Mouse (Mus musculus) embryonic facial prominence, embryonic 11.5 days (tissue): ENCODE data around the gene Bmpr1b. TPM values are rescaled to one million over a fixed set of nuclear protein-coding genes. Genes with fewer than 3 reads are reported as not detected.

Source experiments
- ATAC-seq: fragments of 200-750 bp; cut with Nextera tagmentation; replicated peaks from 2 replicates; pipeline ENCODE4 v1.8.0; 2017; ENCODE audit warnings: low read depth; ENCODE audit not compliant: insufficient number of reproducible peaks, low FRiP score, low TSS enrichment
- DNase-seq: peaks from one replicate; pipeline ENCODE4 v3.0.0-alpha.2; 2015; ENCODE audit warnings: low spot score
- H3K27ac ChIP-seq: fragments of 300-500 bp; sonication (generic); replicated peaks from 2 replicates; pipeline ENCODE4 v1.5.1; 2014; ENCODE audit warnings: mild to moderate bottlenecking, low read depth, low read length, control low read depth
- H3K27me3 ChIP-seq: fragments of 300-500 bp; sonication (generic); 2 replicates; pipeline ENCODE4 v1.6.1; 2014; ENCODE audit warnings: mild to moderate bottlenecking, low read length, moderate library complexity, mixed read lengths; ENCODE audit not compliant: control insufficient read depth, insufficient read depth
- H3K36me3 ChIP-seq: fragments of 300-500 bp; sonication (generic); replicated peaks from 2 replicates; pipeline ENCODE4 v1.6.1; 2014; ENCODE audit warnings: low read depth, mild to moderate bottlenecking, low read length, moderate library complexity, mixed read lengths; ENCODE audit not compliant: control insufficient read depth, insufficient read depth
- H3K4me1 ChIP-seq: fragments of 300-500 bp; sonication (generic); 2 replicates; pipeline ENCODE4 v1.6.1; 2014; ENCODE audit warnings: low read length, mixed read lengths; ENCODE audit not compliant: control insufficient read depth, insufficient read depth
- H3K4me2 ChIP-seq: fragments of 300-500 bp; sonication (generic); 2 replicates; pipeline ENCODE4 v1.6.1; 2014; ENCODE audit warnings: low read depth, mild to moderate bottlenecking, control low read depth, low read length, moderate library complexity
- H3K4me3 ChIP-seq: fragments of 300-500 bp; sonication (generic); 2 replicates; pipeline ENCODE4 v1.5.1; 2014; ENCODE audit warnings: low read depth, low read length, control low read depth
- H3K9ac ChIP-seq: fragments of 300-500 bp; sonication (generic); replicated peaks from 2 replicates; pipeline ENCODE4 v1.6.1; 2014; ENCODE audit warnings: mild to moderate bottlenecking, control low read depth, low read length
- H3K9me3 ChIP-seq: fragments of 300-500 bp; sonication (generic); replicated peaks from 2 replicates; pipeline ENCODE4 v1.6.1; 2016; ENCODE audit warnings: mild to moderate bottlenecking, low read length, inconsistent platforms, mixed read lengths; ENCODE audit not compliant: control insufficient read depth
- WGBS: fragments of 180-500 bp; shearing (Covaris S2); extraction: QIAGEN DNeasy Blood & Tissue Kit; methylation state at CpG from one replicate; pipeline ENCODE4 v1.1.7; 2014; 5-methylcytosine and 5-hydroxymethylcytosine counted together
- polyA plus RNA-seq: library from polyadenylated mRNA; unstranded; fragments of >200 nt; fragmentation: Nextera tagmentation; extraction: Ambion mirVana; gene quantifications from 2 replicates; pipeline ENCODE4 v1.2.1, GENCODE M21; 2014

The Bmpr1b gene
- polyA plus RNA-seq, 1 experiment from 2014 or later, result 11.8 TPM

DNA sequence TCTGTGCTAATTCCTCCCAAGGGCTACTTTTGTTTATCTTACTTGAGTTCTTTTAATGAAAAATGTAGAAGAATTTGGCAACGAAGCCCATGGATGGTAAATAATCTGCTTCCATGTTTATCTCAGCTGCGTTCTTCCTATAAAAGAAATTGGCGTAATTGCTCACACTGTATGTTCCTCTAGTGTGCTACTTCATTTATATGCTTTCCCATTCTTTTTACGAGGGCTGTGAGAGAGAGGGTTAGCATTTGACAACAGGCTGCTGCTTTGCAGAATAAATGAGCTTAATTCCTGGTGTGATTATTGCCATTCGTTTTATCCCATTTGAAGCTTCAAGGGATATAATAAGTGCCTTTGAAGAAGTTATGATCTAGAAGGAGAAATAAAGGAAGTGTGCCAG lies 365.1 kb downstream of the Bmpr1b start:
- Histone ChIP-seq H3K36me3 (no peaks in the 10 kb centered on the region), H3K27ac (no peak overlapping the region), H3K9me3 (no peaks in the 10 kb centered on the region), H3K4me2 (no peak overlapping the region), H3K27me3 (no peaks in the 10 kb centered on the region), H3K4me3 (no peak overlapping the region), H3K9ac (no peak overlapping the region), H3K4me1 (no peaks in the 10 kb centered on the region)
- WGBS, result 89% methylated on average over 5 of the region's 5 CpGs
- ATAC-seq, result no peak
- DNase-seq, result no peak

DNA sequence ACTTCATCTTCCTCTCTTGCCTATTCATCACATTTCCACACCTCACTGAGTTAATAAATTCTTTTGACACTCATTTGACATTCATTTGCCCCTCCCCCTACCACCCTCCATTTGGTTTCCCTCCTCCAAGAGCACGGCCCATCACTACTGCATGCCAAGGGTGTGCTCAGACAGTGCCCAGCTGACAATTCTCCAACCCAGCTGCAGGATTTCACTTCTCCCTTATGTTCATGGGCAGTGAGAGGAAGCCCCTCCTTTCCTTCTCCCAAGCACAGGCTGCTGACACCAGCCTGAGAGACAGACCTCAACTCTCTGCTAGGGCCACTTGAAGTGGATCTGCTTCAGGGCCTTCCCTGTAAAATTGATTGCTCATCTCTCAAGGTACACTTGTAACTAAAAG lies 371.4 kb downstream of the Bmpr1b start:
- Histone ChIP-seq H3K9me3 (no peaks in the 10 kb centered on the region), H3K36me3 (no peaks in the 10 kb centered on the region), H3K4me1 (no peaks in the 10 kb centered on the region), H3K27ac (no peak overlapping the region), H3K9ac (no peak overlapping the region), H3K27me3 (no peaks in the 10 kb centered on the region), H3K4me3 (no peak overlapping the region), H3K4me2 (no peak overlapping the region)
- DNase-seq (no peak), ATAC-seq (no peak)
- 57% methylated on average over 1 of the region's 1 CpGs for WGBS

DNA sequence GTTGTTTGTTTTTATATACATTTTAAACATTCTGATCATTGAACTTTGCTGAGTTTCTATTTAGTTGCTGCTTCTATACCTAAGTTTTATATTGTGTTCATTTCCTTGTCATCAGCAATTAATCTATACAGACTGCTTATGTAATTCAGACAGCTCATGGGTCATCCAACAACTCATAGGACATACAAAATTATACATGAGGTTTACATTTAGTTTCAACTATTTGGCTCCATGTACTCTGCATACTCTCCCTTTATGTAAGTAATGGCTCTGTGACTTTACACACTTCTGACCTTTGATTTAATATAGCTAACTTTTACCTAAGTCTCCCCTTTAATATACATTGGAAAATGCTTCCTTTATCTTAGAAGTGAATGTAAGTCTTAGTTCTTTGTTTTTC lies 371.9 kb downstream of the Bmpr1b start:
- Histone ChIP-seq H3K9me3 (no peaks in the 10 kb centered on the region), H3K4me1 (no peaks in the 10 kb centered on the region), H3K27me3 (no peaks in the 10 kb centered on the region), H3K9ac (no peak overlapping the region), H3K4me3 (no peak overlapping the region), H3K4me2 (no peak overlapping the region), H3K36me3 (no peaks in the 10 kb centered on the region), H3K27ac (no peak overlapping the region)
- no peak for ATAC-seq
- no peak for DNase-seq

DNA sequence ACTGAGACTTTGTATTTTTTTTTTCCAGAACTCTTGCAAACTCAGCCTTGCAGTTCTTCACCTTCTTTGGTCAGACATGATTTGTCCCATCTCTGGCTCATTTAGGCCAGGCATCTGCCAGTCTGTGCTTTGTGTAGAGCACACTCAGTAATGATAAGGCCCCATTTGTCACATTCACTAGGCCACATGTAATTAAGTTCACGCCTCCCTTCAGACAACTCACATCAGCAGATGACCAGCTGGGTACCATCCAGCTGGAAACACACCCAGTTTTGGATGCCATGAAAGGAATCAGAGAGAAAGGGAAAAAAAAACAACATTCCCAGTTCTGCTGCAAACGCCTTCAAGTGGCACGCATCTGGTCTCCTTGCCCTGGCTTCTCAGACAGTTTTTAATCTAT lies 374.9 kb downstream of the Bmpr1b start:
- Histone ChIP-seq H3K27me3 (no peaks in the 10 kb centered on the region), H3K4me2 (no peak overlapping the region), H3K36me3 (no peaks in the 10 kb centered on the region), H3K4me1 (no peaks in the 10 kb centered on the region), H3K4me3 (no peak overlapping the region), H3K9ac (no peak overlapping the region), H3K9me3 (no peaks in the 10 kb centered on the region), H3K27ac (no peak overlapping the region)
- no peak for DNase-seq
- no peak for ATAC-seq
- 75% methylated on average over 3 of the region's 3 CpGs for WGBS

DNA sequence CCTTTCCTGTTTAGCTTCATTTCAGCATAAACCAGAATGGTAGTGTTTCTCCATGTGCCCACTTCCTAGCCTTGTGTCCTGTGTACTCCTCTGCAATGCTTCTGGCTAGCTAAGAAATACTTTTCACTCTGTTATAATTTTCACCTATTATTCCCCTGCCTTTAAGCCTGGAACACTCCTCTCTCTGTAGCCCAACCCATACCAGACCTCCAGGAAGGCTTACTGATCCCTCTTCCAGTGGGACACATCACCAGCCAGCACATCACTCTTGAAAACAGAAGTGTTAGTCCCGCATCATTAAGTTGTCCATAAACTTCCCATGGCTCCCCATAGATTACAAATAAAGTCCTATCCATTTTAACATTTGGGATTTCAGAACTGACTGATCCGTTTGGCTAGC lies 375.5 kb downstream of the Bmpr1b start:
- no peak overlapping the region for H3K9ac ChIP-seq
- no peak for ATAC-seq
- 89% methylated on average over 2 of the region's 2 CpGs for WGBS
- no peak for DNase-seq
- H3K27ac ChIP-seq, result no peak overlapping the region
- no peak overlapping the region for H3K4me3 ChIP-seq
- no peaks in the 10 kb centered on the region for H3K36me3 ChIP-seq
- H3K9me3 ChIP-seq, result no peaks in the 10 kb centered on the region
- H3K4me2 ChIP-seq, result no peak overlapping the region
- no peaks in the 10 kb centered on the region for H3K27me3 ChIP-seq
- no peaks in the 10 kb centered on the region for H3K4me1 ChIP-seq

DNA sequence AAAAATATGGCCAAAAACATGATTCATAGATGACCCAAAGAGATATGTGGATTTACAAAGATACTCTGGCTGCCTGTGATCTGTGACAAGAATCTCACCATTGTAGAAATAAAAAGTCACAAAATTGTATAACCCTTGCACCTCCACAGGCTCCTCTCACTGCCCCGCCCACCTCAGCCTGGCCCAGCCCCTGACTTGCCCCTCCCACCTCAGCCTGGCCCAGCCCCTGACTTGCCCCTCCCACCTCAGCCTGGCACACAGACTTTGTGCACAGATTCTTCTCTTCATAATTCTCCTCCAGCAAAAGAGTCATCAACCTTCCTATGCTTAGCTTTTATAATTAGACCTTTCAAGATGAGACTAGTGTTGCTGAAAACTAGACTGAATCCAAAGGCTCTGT lies 377.1 kb downstream of the Bmpr1b start:
- no peaks in the 10 kb centered on the region for H3K9me3 ChIP-seq
- no peak overlapping the region for H3K9ac ChIP-seq
- H3K27me3 ChIP-seq, result no peaks in the 10 kb centered on the region
- H3K4me3 ChIP-seq, result no peak overlapping the region
- no peak for DNase-seq
- H3K36me3 ChIP-seq, result no peaks in the 10 kb centered on the region
- no peak overlapping the region for H3K4me2 ChIP-seq
- no peaks in the 10 kb centered on the region for H3K4me1 ChIP-seq
- ATAC-seq, result no peak
- 88% methylated on average over 1 of the region's 1 CpGs for WGBS
- H3K27ac ChIP-seq, result no peak overlapping the region

DNA sequence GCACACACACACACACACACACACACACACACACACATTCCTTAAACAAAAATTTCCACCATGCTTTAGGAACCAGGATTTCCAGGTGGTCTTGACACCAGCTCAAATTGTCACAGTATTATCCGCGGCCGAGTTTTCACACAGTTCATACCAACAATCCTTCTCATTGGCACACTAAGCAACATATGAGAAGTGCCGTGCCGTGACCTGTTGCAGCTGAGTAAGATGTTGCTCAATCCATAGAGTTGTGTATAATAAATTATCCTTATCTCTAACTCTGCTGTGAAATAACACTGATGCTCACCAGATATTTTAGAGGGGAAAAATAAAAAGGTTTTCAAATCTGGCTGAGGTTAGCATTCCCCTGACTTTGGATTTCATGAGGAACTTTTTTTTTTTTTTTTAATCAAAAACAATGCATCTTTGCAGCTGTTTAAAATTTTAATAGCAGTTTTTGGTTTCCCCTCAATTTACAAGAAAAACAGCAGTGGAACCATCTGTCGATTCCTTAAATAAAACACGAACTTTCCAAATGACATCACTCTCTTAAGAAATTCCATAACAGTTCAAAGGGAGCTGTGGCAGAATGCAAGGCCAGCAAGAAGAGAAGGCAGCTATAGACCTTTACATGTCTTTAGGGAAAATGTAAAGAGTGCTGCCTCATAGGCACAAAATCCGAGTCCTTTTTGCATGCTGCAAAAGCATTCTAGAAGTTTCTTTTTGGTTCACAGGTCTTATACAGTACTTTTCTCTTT lies 378.0 kb downstream of the Bmpr1b start:
- ATAC-seq (no peak), DNase-seq (peak; percentile 22)
- Histone ChIP-seq H3K9me3 (no peaks in the 10 kb centered on the region), H3K27ac (no peak overlapping the region), H3K4me3 (no peak overlapping the region), H3K4me2 (no peak overlapping the region), H3K4me1 (no peaks in the 10 kb centered on the region), H3K27me3 (no peaks in the 10 kb centered on the region), H3K36me3 (no peaks in the 10 kb centered on the region), H3K9ac (no peak overlapping the region)
- WGBS, result 67% methylated on average over 8 of the region's 8 CpGs
